Mouse (Mus musculus): Measurements from ENCODE around the gene Padi1. TPM values are rescaled to one million over a fixed set of nuclear protein-coding genes. Genes with fewer than 3 reads are reported as not detected.

The Padi1 gene
- not detected in 2 replicates for polyA plus RNA-seq (2015; fragmentation: Nextera tagmentation; extraction: Ambion mirVana)

GRCm38 (mm10) chr4:140845666-140846065 is at the start of gene Padi1:
Padi1 (minus strand) TSS chr4:140845778.
- Histone ChIP-seq H3K36me3 (ENCODE audit: control insufficient read depth, insufficient read depth) (no peaks in the 10 kb centered on the region), H3K4me2 (ENCODE audit: low read length) (no peak within 1 kb of the TSS), H3K27ac (ENCODE audit: low read length) (no peak within 1 kb of the TSS), H3K9me3 (ENCODE audit: control insufficient read depth, low read length) (no peaks in the 10 kb centered on the region), H3K4me3 (replicated peaks; ENCODE audit: low read length) (no peak within 1 kb of the TSS), H3K9ac (replicated peaks; ENCODE audit: low read depth, low read length) (no peak within 1 kb of the TSS), H3K4me1 (replicated peaks; ENCODE audit: control insufficient read depth, insufficient read depth, low read length) (0 out of 2 replicates have a peak, but pooled peaks cover 2% of the 10 kb centered on the region), H3K27me3 (replicated peaks; ENCODE audit: control insufficient read depth, insufficient read depth, low read length) (no peaks in the 10 kb centered on the region)
- 65% methylated on average over 6 of the region's 6 CpGs for WGBS
- no peak for ATAC-seq

DNA sequence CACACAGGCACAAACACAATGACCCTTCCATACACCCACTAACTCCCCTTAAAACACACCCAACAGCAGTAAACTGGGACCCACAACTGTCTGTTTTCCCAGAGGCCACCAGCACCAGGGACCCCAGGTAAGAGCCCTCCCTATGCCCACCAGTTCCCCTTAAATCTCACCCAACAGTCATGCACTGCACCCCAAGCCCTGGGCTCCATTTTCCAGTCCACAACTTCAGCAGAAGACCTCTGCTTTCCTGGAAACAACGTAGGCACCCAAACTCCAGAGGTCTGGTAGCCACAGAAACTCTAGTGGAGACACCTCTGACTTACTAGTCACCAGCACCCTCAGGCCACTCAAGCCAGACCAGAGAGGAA is 46.6 kb upstream of the Padi1 start:
- Histone ChIP-seq H3K4me1 (replicated peaks; ENCODE audit: control insufficient read depth, insufficient read depth, low read length) (no peaks in the 10 kb centered on the region), H3K4me2 (ENCODE audit: low read length) (no peak overlapping the region), H3K27ac (ENCODE audit: low read length) (no peak overlapping the region), H3K9ac (replicated peaks; ENCODE audit: low read depth, low read length) (no peak overlapping the region), H3K4me3 (replicated peaks; ENCODE audit: low read length) (no peak overlapping the region), H3K9me3 (ENCODE audit: control insufficient read depth, low read length) (0 out of 2 replicates have a peak, but pooled peaks cover 2% of the 10 kb centered on the region), H3K27me3 (replicated peaks; ENCODE audit: control insufficient read depth, insufficient read depth, low read length) (no peaks in the 10 kb centered on the region), H3K36me3 (ENCODE audit: control insufficient read depth, insufficient read depth) (no peaks in the 10 kb centered on the region)
- 46% methylated on average over 1 of the region's 1 CpGs for WGBS
- ATAC-seq, result no peak

- no peak for ATAC-seq
- Histone ChIP-seq H3K4me3 (replicated peaks; ENCODE audit: low read length) (no peak overlapping the region), H3K36me3 (ENCODE audit: control insufficient read depth, insufficient read depth) (no peaks in the 10 kb centered on the region), H3K27me3 (replicated peaks; ENCODE audit: control insufficient read depth, insufficient read depth, low read length) (no peaks in the 10 kb centered on the region), H3K9me3 (ENCODE audit: control insufficient read depth, low read length) (0 out of 2 replicates have a peak, but pooled peaks cover 2% of the 10 kb centered on the region), H3K4me2 (ENCODE audit: low read length) (no peak overlapping the region), H3K27ac (ENCODE audit: low read length) (no peak overlapping the region), H3K9ac (replicated peaks; ENCODE audit: low read depth, low read length) (no peak overlapping the region), H3K4me1 (replicated peaks; ENCODE audit: control insufficient read depth, insufficient read depth, low read length) (no peaks in the 10 kb centered on the region)
- 93% methylated on average over 14 of the region's 14 CpGs for WGBS
Observed at GRCm38 (mm10) chr4:140891525-140892162, 46.1 kb upstream of the Padi1 start.

GRCm38 (mm10) chr4:140883852-140884251 is 38.3 kb upstream of the Padi1 start:
- 56% methylated on average over 4 of the region's 4 CpGs for WGBS
- no peak for ATAC-seq
- H3K27me3 ChIP-seq (replicated peaks; ENCODE audit: control insufficient read depth, insufficient read depth, low read length), result no peaks in the 10 kb centered on the region
- no peaks in the 10 kb centered on the region for H3K9me3 ChIP-seq (ENCODE audit: control insufficient read depth, low read length)
- H3K9ac ChIP-seq (replicated peaks; ENCODE audit: low read depth, low read length), result no peak overlapping the region
- H3K36me3 ChIP-seq (ENCODE audit: control insufficient read depth, insufficient read depth), result no peaks in the 10 kb centered on the region
- no peak overlapping the region for H3K27ac ChIP-seq (ENCODE audit: low read length)
- no peaks in the 10 kb centered on the region for H3K4me1 ChIP-seq (replicated peaks; ENCODE audit: control insufficient read depth, insufficient read depth, low read length)
- H3K4me3 ChIP-seq (replicated peaks; ENCODE audit: low read length), result no peak overlapping the region
- no peak overlapping the region for H3K4me2 ChIP-seq (ENCODE audit: low read length)

GRCm38 (mm10) chr4:140882981-140883380 is 37.4 kb upstream of the Padi1 start:
- no peak for ATAC-seq
- H3K4me1 ChIP-seq (replicated peaks; ENCODE audit: control insufficient read depth, insufficient read depth, low read length), result no peaks in the 10 kb centered on the region
- H3K9ac ChIP-seq (replicated peaks; ENCODE audit: low read depth, low read length), result no peak overlapping the region
- H3K4me3 ChIP-seq (replicated peaks; ENCODE audit: low read length), result no peak overlapping the region
- H3K4me2 ChIP-seq (ENCODE audit: low read length), result no peak overlapping the region
- no peaks in the 10 kb centered on the region for H3K27me3 ChIP-seq (replicated peaks; ENCODE audit: control insufficient read depth, insufficient read depth, low read length)
- no peaks in the 10 kb centered on the region for H3K9me3 ChIP-seq (ENCODE audit: control insufficient read depth, low read length)
- H3K36me3 ChIP-seq (ENCODE audit: control insufficient read depth, insufficient read depth), result no peaks in the 10 kb centered on the region
- no peak overlapping the region for H3K27ac ChIP-seq (ENCODE audit: low read length)
- 98% methylated on average over 3 of the region's 3 CpGs for WGBS

DNA sequence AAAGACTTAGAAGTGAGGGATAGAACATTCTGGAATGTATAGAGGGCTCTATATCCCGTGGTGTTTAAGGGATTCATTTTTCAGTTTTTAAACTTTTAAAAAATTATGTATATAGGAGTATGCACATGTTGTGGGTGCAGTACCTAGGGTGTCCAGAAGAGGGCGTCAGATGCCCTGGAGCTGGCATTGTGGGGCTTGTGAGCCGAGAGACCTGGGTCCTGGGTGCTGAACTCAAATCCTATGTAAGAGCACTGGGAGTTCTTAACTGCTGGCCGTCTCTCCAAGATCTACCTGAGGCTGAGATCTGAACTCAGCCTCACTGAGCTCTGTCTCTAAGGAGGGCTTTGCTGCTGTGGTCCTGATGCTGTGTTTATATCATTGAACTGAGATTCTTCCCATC is 36.8 kb upstream of the Padi1 start:
- Histone ChIP-seq H3K36me3 (ENCODE audit: control insufficient read depth, insufficient read depth) (no peaks in the 10 kb centered on the region), H3K4me1 (replicated peaks; ENCODE audit: control insufficient read depth, insufficient read depth, low read length) (no peaks in the 10 kb centered on the region), H3K27me3 (replicated peaks; ENCODE audit: control insufficient read depth, insufficient read depth, low read length) (no peaks in the 10 kb centered on the region), H3K9ac (replicated peaks; ENCODE audit: low read depth, low read length) (no peak overlapping the region), H3K4me3 (replicated peaks; ENCODE audit: low read length) (no peak overlapping the region), H3K9me3 (ENCODE audit: control insufficient read depth, low read length) (no peaks in the 10 kb centered on the region), H3K4me2 (ENCODE audit: low read length) (no peak overlapping the region), H3K27ac (ENCODE audit: low read length) (no peak overlapping the region)
- WGBS, result 63% methylated on average over 4 of the region's 4 CpGs
- ATAC-seq, result no peak

- H3K4me1 ChIP-seq (replicated peaks; ENCODE audit: control insufficient read depth, insufficient read depth, low read length), result no peaks in the 10 kb centered on the region
- no peak for ATAC-seq
- no peaks in the 10 kb centered on the region for H3K36me3 ChIP-seq (ENCODE audit: control insufficient read depth, insufficient read depth)
- H3K27ac ChIP-seq (ENCODE audit: low read length), result no peak overlapping the region
- H3K27me3 ChIP-seq (replicated peaks; ENCODE audit: control insufficient read depth, insufficient read depth, low read length), result no peaks in the 10 kb centered on the region
- H3K9ac ChIP-seq (replicated peaks; ENCODE audit: low read depth, low read length), result no peak overlapping the region
- WGBS, result 88% methylated on average over 13 of the region's 13 CpGs
- no peaks in the 10 kb centered on the region for H3K9me3 ChIP-seq (ENCODE audit: control insufficient read depth, low read length)
- H3K4me2 ChIP-seq (ENCODE audit: low read length), result no peak overlapping the region
- no peak overlapping the region for H3K4me3 ChIP-seq (replicated peaks; ENCODE audit: low read length)
Observed at GRCm38 (mm10) chr4:140881771-140882170, 36.2 kb upstream of the Padi1 start.

- H3K9ac ChIP-seq (replicated peaks; ENCODE audit: low read depth, low read length), result no peak overlapping the region
- H3K9me3 ChIP-seq (ENCODE audit: control insufficient read depth, low read length), result no peaks in the 10 kb centered on the region
- H3K36me3 ChIP-seq (ENCODE audit: control insufficient read depth, insufficient read depth), result no peaks in the 10 kb centered on the region
- H3K27me3 ChIP-seq (replicated peaks; ENCODE audit: control insufficient read depth, insufficient read depth, low read length), result no peaks in the 10 kb centered on the region
- H3K4me3 ChIP-seq (replicated peaks; ENCODE audit: low read length), result no peak overlapping the region
- 88% methylated on average over 8 of the region's 8 CpGs for WGBS
- no peak overlapping the region for H3K27ac ChIP-seq (ENCODE audit: low read length)
- no peak for ATAC-seq
- H3K4me1 ChIP-seq (replicated peaks; ENCODE audit: control insufficient read depth, insufficient read depth, low read length), result no peaks in the 10 kb centered on the region
- no peak overlapping the region for H3K4me2 ChIP-seq (ENCODE audit: low read length)
Observed at GRCm38 (mm10) chr4:140881026-140881670, 35.6 kb upstream of the Padi1 start.

DNA sequence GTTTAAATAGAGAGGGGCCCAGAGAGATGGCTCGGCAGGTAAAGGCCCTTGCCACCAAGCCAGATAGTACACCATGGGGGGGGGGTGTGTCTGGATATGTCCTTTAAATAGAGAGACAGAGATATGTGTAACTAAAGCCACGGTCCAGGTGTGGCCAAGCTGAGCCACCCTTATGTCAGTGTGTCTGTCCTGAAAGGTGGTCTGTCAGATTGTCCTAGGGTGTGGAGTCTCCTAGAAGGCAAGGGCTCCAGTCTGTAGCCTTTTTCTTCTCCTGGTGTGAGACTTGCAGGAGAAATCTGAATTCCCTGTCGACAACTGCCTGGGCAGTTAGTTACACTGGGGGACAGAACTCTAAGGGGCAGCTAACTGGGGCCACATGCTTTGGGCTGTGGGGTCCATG is 34.6 kb upstream of the Padi1 start:
- H3K36me3 ChIP-seq (ENCODE audit: control insufficient read depth, insufficient read depth), result no peaks in the 10 kb centered on the region
- no peak overlapping the region for H3K27ac ChIP-seq (ENCODE audit: low read length)
- H3K4me3 ChIP-seq (replicated peaks; ENCODE audit: low read length), result no peak overlapping the region
- H3K27me3 ChIP-seq (replicated peaks; ENCODE audit: control insufficient read depth, insufficient read depth, low read length), result no peaks in the 10 kb centered on the region
- H3K9ac ChIP-seq (replicated peaks; ENCODE audit: low read depth, low read length), result no peak overlapping the region
- H3K4me2 ChIP-seq (ENCODE audit: low read length), result no peak overlapping the region
- no peaks in the 10 kb centered on the region for H3K9me3 ChIP-seq (ENCODE audit: control insufficient read depth, low read length)
- H3K4me1 ChIP-seq (replicated peaks; ENCODE audit: control insufficient read depth, insufficient read depth, low read length), result no peaks in the 10 kb centered on the region
- 74% methylated on average over 3 of the region's 3 CpGs for WGBS
- ATAC-seq, result no peak

Measured in forebrain, embryonic 16.5 days (tissue).